Mouse (Mus musculus) gastrocnemius, postnatal 36 days (tissue): ENCODE results near the gene Myo5c. TPM values are rescaled to one million over a fixed set of nuclear protein-coding genes. Genes with fewer than 3 reads are reported as not detected.
A peak's percentile ranks its signal among the peaks of the same experiment; 100 is the strongest.
"Not testable (repeated sequence)": the region's sequence is repeated elsewhere in the genome, so short reads cannot be mapped to it uniquely, and the experiment has no call there.

ENCODE experiments used
- DNase-seq, 2 experiments: peaks; one replicate each; pipeline ENCODE4 v3.0.0; 2022
- intact Hi-C: fragments of 180-260 bp; cut with DNase I; formaldehyde crosslinking; loops from one replicate; pipeline ENCODE4 v1.15.1; 2025
- total RNA-seq, 2 experiments: library from RNA; stranded (reverse); gene quantifications; 2 replicates each; pipeline ENCODE4 v1.2.3; 2021

Gene Myo5c
- total RNA-seq, 2 experiments from 2014 or later: 7.3 to 9.9 TPM

DNA sequence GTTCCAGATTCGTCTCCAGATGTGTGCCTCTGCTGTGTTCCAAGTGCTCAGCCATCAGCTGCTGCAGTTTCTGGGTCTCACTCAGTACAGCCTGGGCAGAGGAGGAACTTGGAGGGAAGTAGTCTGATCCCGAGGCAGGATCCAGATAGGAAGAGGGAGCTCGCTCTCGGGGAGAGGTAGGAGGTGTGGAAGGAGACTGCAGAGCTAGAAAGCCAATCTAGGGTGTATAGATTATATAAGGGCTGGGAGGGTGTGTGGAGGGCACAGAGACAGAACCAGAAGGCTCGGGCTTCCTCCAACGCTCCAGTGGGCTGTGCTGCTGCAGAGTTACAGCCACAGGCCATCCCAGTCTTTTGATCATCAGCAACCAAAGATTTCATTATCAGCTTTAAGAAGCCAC lies 11.2 kb downstream of the Myo5c start:
- no peak for DNase-seq
- intact Hi-C loops: no loop called here

DNA sequence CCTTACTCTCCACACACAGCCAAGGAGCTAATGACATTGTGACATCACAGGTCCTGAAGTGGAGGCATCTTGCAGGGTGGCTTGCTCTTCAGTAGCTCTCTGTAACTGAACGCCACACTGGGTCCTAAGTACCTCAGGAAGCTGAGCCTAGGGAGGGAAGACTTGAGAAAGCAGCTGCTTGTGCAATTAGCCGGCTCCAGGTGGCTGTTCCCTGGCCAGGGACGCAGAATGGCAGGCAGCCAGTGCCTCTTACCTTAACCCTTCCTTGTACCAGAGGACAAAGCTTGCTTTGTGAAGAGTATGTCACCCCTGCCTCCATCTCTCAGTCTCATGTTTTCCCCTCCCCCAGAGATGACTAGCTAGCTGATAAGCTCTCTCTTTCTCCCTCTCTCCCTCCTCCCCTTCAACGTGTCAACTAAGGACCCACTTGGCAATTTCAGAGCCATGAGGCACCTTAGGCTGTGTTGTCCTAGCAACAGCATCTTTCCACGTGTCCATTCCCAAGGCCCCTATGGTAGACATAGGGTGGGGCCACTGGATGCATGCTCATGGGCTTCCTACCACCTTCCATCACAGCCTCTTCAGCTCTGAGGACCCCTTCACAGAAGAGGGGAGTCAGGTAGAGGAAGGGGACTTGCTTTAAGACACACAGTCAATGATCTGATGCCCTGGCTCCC lies 12.0 kb downstream of the Myo5c start:
- intact Hi-C loops: no loop called here

DNA sequence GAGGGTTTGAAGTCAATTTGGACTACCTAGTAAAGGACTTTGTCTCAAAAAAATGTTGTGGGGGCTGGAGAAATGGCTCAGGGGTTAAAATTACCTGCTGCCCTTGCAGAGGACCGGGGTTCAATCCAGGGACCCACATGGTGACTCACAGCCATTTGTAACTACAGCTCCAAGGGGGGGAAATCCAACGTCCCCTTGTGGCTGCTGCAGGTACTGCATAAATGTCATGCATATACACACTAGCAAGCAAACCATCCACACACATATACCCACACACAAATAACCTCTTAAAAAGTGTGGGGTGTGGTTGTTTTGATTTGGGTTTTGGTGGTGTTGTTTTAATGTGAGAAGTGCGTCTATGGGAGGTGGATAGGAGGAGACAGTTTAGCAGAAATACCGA lies 12.7 kb downstream of the Myo5c start:
- intact Hi-C loops: no loop called here
- no peak for DNase-seq

More for the DNA sequence above, 12.0 kb downstream of the Myo5c start:
- DNase-seq: no peak

DNA sequence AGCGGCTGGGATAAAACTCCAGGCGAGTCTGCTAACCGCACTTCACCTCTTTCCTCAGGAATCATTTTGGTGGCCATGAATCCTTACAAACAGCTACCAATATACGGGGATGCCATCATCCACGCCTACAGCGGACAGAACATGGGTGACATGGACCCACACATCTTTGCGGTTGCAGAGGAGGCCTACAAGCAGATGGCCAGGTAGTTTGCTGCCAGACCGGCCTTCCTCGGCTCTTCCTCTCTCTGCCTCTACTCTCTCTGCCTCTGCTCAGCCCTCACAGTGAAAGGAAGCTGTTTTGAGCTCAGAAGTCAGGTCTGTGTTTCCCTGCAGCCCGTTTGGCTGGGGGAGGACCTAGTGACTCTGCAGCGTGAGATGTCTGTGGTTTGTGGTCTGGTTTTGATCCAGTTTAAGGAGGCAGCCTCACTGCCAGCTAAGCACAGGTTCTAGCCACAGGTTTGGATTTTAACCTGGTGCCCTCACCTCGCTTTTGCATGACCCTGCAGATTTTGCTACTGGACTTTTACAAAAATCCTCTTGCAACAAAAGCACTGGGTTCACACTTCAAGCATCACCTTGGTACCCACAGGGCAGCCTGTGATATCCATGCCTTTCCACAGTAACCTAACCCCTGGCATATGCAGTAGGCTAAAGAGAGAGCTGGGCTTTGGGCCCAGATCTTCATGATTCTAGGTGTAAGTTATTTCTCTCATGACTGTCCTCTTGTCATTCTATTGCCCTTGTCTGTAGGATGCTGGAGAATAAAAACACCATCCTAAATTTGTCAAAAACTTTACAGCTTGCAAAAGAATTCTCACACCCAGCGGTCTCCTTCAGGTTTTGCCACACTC lies 14.5 kb downstream of the Myo5c start:
- intact Hi-C loops: no loop called here
- no peak for DNase-seq

DNA sequence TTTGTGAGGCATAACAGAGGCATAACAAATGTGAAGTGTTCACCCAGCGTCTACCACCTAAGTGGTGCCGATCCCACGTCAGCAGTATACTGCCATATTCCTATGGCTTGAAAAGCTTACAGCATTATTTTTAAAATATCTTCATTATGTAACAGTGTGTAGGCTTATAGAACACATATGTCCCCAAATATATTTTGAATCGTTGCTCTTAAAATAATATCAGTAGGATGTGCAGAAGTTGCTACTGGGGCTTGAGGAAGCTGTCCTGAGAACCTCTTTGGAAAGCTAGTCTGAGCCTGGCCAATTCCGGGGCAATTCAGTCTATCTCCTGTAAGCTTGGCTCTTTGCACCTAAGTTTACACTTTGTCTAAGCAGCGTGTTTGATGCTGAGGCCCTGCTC lies 16.1 kb downstream of the Myo5c start:
- no peak for DNase-seq
- intact Hi-C loops: no loop called here

DNA sequence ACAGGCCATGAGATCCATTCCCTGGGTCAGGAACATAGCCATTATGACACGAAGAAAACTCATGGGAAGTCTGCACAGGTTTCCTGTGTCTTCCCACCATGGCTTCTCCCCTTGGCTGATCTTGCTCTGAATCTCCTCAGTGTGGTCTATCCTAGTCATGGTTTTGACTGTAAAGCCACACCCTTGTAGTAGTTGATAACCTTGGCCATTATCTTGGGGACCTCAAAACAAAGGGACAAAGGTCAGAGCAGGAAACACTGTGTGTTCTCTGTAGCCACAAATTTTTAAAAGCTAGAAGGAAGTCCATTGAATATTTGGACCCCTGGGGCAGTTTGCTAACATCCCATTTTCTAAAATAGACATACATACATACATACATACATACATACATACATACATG lies 16.5 kb downstream of the Myo5c start:
- DNase-seq: no peak
- intact Hi-C loops: no loop called here

DNA sequence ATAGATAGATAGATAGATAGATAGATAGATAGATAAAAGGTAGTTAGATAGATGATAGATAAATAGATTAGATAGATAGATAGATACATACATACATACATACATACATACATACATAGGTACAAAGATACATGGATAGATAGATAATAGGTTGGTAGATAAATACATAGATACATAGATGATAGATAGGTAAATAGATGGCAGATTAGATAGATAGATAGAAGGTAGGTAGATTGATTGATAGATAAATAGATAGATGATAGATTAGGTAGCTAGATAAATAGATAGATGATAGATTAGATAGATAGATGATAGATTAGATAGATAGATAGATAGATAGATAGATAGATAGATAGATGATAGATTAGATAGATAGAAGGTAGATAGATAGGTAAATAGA lies 17.1 kb downstream of the Myo5c start:
- intact Hi-C loops: no loop called here
- no peak for DNase-seq

DNA sequence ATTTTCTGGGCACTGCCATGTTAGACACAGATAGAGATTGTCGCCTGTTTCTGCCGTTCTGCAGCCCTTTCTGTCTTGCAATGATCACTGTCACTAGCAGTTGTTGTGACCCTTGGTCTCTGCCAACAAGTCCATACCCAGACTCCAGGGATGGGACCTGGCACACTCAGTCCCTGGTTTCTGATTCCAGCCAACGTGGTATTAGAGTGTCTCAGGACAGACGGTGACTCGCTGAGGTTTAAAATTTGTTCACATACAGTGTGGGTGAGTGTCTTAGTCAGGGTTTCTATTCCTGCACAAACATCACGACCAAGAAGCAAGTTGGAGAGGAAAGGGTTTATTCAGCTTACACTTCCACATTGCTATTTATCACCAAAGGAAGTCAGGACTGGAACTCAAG lies 21.3 kb downstream of the Myo5c start:
- intact Hi-C loops, DNase-seq: not testable (repeated sequence)

DNA sequence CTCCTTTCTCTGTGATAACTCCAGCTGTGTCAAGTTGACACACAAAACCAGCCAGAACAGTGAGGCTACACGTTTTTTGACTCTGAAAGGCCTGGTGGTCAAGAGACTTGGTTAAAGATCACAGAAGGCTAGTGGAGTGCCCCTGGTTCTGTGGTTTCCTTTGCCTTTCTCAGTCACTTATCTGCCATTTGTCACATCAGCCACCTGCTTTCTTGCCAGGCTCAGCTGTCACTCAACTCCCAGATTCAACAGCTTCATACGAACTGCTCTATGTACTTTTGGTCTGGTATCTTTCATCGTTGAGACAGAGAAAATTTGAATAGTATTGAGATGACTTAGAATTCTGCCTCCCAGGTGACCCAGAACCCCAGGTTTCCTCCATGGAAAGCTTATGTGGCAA lies 21.9 kb downstream of the Myo5c start:
- intact Hi-C loops: no loop called here

DNA sequence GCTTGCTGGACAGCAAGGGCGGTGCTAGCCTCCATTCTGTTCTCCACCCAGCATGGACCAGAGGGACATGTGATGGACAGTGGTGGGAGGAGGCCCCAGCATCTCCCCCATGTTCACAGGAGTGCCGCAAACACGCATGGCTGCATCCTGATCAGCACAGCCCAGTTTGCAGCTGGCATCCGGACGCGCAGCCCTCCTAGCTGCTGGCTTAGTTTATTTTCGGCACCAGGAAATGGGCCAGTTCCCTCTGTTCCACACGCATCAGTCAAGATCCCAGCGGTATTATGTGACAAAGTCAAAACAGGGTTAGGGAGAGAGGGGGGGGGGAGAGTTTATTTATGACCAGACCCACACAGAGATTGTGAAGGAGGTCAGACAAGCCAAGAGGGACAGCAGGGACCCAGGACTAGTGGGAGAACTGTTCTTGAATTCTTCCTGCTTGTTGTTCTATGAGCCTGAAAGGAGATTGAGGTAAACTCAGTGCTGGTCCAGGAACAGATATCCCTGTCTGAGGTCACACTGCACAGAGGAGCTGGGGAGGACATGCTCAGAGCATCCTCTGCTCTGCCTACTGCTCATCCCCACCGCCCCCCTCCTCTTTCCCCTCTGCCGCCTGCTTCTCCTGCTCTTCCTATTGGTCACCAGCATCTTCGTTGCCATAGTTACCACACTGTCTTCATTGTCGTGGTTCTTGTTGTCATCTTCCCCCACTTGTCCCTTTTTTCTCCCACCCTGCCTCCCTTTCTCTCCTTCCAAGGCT lies 22.6 kb downstream of the Myo5c start:
- intact Hi-C loops: no loop called here
- DNase-seq: peak in 1 of 2 experiments; percentile 52

More for the DNA sequence above, 21.9 kb downstream of the Myo5c start:
- no peak for DNase-seq

DNA sequence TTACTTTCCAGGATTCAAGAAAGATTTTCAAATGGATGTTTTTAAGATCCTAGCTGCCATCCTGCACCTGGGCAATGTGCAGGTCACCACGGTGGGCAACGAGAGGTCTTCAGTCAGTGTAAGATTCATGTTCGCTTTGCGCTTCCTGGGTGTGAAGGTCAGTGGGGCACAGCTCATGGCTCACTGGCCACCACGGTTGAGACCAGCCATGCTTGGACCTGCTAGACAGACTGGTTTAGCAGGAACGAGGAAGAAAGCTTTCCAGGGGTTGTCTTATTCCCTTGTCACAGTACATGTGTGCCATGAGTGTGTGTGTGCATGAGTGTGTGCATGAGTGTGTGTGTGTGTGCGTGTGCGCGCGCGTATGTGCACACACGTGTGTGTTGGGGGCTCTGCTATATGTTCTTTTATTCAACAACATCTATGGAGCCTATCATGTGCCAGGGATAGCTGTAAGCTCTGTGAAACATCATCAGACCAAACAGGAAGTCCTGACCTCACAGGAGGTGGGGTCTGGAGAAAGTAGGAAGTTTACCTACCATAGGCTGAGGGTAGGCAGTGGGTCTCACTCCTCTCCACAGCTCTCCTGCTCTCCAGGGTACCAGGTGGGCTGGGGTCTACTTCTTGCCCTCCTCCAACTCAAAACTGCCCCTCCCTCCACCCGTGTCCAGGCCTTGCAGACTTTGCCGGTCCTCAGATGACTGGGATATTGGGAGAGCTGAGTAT lies 24.2 kb downstream of the Myo5c start:
- DNase-seq: no peak
- intact Hi-C loops: no loop called here

DNA sequence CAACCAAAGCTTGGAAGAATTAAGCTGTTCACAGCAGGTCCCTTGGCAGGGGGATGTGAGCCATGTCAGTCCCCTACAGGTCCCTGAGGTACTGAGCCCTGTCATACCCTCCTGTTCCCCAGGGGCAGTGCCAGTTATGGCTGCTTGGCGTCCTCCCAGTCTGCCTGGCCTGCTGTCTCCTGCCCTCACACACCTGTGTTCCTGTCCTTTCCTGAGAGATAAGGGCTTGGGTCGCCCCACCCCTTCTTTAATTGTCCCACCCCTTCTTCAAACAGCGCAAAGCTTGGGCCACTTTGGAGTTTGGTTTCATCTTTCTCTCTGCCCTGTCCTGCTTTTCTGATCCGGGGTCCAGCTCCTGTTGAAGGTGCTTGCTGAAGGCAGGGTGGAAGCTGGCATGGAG lies 27.0 kb downstream of the Myo5c start:
- DNase-seq: no peak
- intact Hi-C loops: no loop called here

DNA sequence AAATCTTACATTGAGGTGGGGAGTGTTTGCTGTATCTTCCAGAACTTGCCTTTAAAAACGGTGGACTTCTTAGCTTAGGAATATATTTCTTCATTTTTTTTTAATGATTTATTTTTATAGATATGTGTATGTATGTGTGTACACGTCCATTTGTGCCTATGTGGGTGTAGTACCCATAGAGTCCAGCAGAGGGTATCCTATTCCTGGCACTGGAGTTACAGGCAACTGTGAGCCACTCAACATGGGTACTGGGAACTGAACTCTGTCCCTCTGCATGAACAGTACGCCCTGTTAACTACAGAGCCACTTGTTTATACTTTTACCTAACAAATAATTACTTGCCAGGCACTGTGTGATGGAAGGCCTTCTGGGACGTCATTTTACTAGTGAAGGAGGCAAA lies 27.8 kb downstream of the Myo5c start:
- intact Hi-C loops: loop anchor here (5.0 kb wide), 1 partner anchor 32 kb away; no protein-coding TSS in a partner anchor
- DNase-seq: no peak

DNA sequence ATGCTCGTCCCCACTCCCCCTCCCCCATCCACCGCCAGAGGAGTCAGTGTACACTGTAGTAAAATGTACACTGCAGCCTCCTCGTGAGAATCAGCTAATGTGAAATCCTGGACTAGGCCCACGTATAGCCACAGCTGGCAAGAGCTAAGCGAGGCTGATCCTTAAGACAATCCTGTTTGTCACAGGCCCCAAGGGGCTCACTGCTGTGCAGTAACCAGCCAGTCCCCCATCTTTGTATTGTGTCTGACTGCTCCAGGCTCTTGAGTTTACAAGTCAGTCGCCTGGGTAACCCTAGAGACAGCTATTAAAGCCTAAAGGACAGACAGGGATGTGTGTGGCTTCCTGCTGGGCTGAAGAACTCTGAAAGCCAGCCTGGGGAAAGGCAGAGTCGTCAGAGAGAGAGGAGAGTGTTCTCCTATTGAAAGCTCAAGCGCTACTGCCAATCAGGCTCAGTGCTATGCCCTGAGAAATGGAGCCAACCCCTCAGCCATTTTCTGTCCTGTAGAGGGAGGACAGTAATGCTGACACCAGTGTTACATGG lies 29.6 kb downstream of the Myo5c start:
- intact Hi-C loops: loop anchor here (5.0 kb wide), 1 partner anchor 34 kb away; no protein-coding TSS in a partner anchor

DNA sequence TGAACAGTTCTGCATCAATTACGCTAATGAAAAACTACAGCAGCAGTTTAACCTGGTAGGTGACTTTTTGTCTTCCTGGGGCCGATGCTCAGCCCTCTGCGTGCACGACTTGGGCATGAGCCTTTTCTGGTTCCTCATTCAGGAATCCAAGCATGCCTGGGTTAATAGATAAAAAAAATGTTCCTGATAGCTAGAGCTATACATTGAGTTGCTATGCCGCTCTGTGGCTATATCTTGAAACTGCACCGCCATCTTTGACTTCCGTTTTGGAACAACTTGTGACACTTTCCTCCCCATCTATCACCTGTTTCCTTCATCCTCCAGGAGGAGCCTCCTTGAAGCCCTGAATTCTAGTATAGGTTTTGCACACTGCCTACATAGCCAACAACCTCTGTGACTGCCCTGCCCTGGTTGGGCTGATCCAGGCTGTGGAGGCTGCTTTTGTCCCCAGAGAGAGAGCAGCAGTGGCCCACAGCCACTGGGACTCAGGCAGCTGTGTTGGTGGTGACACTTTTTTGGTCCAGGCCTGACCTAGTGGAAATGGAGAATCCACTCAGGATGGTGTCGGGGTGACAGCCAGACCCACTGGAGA lies 30.5 kb downstream of the Myo5c start:
- intact Hi-C loops: loop anchor here (5.0 kb wide), 1 partner anchor 35 kb away; no protein-coding TSS in a partner anchor
- no peak for DNase-seq

More for the DNA sequence above, 29.6 kb downstream of the Myo5c start:
- no peak for DNase-seq

DNA sequence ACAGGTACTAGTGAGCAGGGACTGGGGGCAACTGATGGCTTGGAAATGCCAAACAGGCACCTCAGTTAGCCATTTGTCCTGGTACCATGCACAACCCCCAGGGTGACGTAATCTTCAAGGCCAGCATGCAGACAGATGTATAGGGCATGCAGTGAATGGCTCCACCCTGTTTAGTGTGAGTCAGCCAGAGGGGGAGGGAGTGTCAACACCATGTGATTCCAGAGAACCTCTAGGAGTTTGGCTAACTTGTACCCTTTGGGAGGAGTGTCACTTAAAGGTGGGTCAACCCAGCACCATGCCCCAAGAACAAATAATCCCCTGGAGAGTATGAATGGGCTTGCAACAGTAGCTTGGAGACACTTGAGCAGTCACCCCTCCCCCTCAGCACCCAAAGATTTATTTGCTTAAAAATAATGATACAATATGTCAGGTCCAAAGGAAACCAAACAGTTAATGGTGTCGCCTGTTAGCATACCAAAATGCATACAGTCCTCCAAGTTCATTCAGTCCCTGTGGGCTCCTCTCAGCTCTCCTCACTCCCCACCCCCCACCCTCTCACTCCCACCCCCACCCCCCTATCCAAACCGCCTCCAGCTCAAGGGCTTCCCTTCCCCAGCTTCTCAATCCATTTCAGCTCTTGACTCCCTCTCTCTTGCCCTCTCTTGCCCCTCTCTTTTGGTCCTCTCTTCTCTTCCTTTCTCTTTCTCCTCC lies 32.3 kb downstream of the Myo5c start:
- DNase-seq: no peak
- intact Hi-C loops: loop anchor here (5.0 kb wide), 1 partner anchor 37 kb away; no protein-coding TSS in a partner anchor

DNA sequence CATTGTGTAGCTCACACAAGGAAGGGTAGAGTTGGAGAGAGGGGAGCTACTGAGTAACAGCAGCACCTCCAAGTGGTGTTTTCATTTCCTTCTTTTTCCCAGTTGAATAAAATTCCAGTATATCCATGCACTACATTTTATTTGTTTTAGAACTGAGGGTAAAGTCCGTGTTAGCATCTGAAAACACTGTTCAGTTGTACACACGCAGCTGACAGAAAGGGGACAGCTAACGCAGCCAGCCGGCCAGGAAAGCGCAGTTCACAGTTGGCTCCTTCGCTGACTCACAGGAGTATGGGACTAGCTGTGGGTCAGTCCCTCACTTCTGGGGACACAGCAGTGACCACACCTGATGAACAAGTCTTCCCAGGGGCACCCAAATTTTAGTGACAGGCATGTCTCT lies 35.3 kb downstream of the Myo5c start:
- intact Hi-C loops: no loop called here
- DNase-seq: no peak

DNA sequence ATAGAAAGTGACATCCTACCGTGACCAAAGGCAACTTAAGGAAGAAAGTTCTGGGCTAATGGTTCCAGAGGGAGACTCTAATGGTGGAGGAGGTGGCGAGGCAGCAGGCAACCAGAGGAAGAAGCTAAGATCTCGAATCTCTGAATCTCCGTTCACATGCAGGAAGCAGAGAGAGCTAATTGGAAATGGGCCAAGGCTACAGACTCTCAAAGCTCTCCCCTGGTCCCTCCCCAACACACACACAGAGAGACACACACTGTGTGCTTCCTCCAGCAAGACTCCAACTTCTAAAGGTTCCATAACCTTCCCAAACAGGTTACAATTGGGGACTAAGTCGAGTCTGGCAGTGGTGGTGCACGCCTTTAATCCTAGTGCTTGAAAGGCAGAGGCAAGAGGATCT lies 38.6 kb downstream of the Myo5c start:
- no peak for DNase-seq
- intact Hi-C loops: no loop called here

DNA sequence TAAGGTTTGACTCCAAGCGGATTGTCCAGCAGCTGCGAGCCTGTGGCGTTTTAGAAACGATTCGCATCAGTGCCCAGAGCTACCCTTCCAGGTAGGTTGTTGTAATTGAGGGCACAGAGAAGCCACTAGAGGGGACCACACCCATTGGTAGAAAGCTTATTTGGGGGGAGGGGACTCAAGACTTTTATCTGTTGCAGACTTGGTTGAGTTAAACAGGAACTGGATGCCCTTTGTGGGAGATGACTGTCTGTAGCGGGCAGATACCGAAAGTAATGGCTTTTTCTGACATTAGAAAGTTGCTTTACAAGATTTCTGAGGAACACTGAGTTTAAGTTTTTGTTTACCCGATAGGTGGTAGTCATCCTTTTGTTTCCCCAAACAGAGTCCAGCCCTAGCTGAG lies 39.7 kb downstream of the Myo5c start:
- no peak for DNase-seq
- intact Hi-C loops: no loop called here
